Mouse (Mus musculus) E14TG2a.4 (cell line): ENCODE data around the gene Cyp1a2.

Experiments used
- H3K27me3 ChIP-seq: 2 replicates; pipeline ENCODE4 v1.6.1; 2014; ENCODE audit warnings: low read length, control low read depth; ENCODE audit not compliant: insufficient read depth
- H3K36me3 ChIP-seq: 2 replicates; pipeline ENCODE4 v1.6.1; 2014; ENCODE audit warnings: low read length, control low read depth; ENCODE audit not compliant: insufficient read depth
- H3K4me1 ChIP-seq: replicated peaks from 2 replicates; pipeline ENCODE4 v1.6.1; 2014; ENCODE audit warnings: low read depth, low read length, control low read depth
- H3K4me3 ChIP-seq: replicated peaks from 2 replicates; pipeline ENCODE4 v1.5.1; 2014; ENCODE audit warnings: mild to moderate bottlenecking, low read length
- H3K9me3 ChIP-seq: 2 replicates; pipeline ENCODE4 v1.6.1; 2014; ENCODE audit warnings: low read length, control low read depth
- CTCF ChIP-seq: conservative IDR thresholded peaks from 2 replicates; pipeline ENCODE4 v1.5.1; 2014; ENCODE audit warnings: low read length
- NANOG ChIP-seq: IDR thresholded peaks from 2 replicates; pipeline ENCODE4 v1.6.1; 2014; ENCODE audit warnings: borderline replicate concordance, low read length, mixed read lengths
- POU5F1 ChIP-seq: IDR thresholded peaks from 2 replicates; pipeline ENCODE4 v1.6.1; 2014; ENCODE audit warnings: low read length, borderline replicate concordance

Gene Cyp1a2

GRCm38 (mm10) chr9:57654966-57655365, 28.5 kb downstream of the Cyp1a2 start:
- H3K36me3 ChIP-seq: no peaks in the 10 kb centered on the region
- no peak overlapping the region for H3K4me3 ChIP-seq
- TF ChIP-seq NANOG (no peak), POU5F1 (no peak), CTCF (no peak)
- peaks cover 13% of the 10 kb centered on the region for H3K27me3 ChIP-seq
- H3K4me1 ChIP-seq: peaks cover 54% of the 10 kb centered on the region
- H3K9me3 ChIP-seq: no peaks in the 10 kb centered on the region

GRCm38 (mm10) chr9:57653283-57653682, 30.2 kb downstream of the Cyp1a2 start, which contains the start of gene Csk:
Csk (minus strand) TSS chr9:57653631.
- TF ChIP-seq POU5F1 (no peak), CTCF (no peak), NANOG (no peak)
- Histone ChIP-seq H3K36me3 (no peaks in the 10 kb centered on the region), H3K27me3 (peaks cover 17% of the 10 kb centered on the region), H3K4me1 (peaks cover 54% of the 10 kb centered on the region), H3K9me3 (no peaks in the 10 kb centered on the region), H3K4me3 (peak within 1 kb of the TSS; percentile 68)

DNA sequence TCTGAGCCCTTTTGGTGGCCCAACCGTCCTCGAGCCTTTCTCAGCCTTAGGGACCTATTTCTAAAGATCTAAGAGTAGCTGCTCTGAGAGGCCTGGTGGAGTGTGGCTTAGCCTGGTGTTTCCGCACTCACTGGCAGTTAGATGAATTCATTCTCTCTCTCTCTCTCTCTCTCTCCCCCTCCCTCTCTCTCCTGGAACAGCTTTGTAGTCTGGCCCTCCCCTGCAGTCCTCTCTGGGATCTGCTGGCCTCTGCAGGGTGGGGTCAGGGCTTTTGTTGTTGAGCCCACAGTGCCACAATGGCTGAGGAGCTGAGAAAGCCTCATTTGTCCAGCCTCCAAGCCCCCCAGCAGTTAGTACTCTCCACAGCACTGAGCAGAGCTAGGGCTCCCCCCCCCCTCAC, 30.6 kb downstream of the Cyp1a2 start:
- TF ChIP-seq NANOG (no peak), POU5F1 (no peak), CTCF (no peak)
- Histone ChIP-seq H3K9me3 (no peaks in the 10 kb centered on the region), H3K36me3 (no peaks in the 10 kb centered on the region), H3K4me1 (peaks cover 54% of the 10 kb centered on the region), H3K4me3 (peak overlapping the region; percentile 68; the same call in 1 of the 2 replicates), H3K27me3 (peaks cover 21% of the 10 kb centered on the region)

DNA sequence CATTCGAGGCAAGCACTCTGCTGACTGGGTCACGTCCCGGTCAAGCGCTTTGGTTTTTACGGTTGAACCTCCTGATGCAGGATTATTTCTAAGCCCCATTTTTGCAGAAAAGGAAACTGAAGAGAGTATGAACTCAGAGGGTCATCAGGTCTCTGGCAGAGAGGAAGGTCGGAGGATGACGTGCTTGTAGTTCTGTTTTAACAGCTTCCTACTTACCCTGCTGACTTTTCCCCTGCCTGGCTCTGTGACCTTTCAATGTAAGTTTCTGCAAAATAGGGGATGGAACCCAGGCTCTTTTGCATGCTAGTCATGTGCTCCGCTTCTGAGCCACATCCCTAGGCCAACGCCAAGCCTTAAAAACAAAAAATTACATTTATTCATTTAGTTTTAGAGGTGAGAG, 31.2 kb downstream of the Cyp1a2 start:
- TF ChIP-seq POU5F1: no peak
- no peak overlapping the region for H3K4me3 ChIP-seq
- no peaks in the 10 kb centered on the region for H3K9me3 ChIP-seq
- H3K27me3 ChIP-seq: peaks cover 25% of the 10 kb centered on the region
- H3K36me3 ChIP-seq: no peaks in the 10 kb centered on the region
- peaks cover 55% of the 10 kb centered on the region for H3K4me1 ChIP-seq

GRCm38 (mm10) chr9:57650786-57651311, 32.7 kb downstream of the Cyp1a2 start:
- TF ChIP-seq CTCF (no peak), POU5F1 (no peak), NANOG (no peak)
- no peaks in the 10 kb centered on the region for H3K9me3 ChIP-seq
- H3K4me1 ChIP-seq: peaks cover 61% of the 10 kb centered on the region
- no peaks in the 10 kb centered on the region for H3K36me3 ChIP-seq
- H3K4me3 ChIP-seq: no peak overlapping the region
- H3K27me3 ChIP-seq: peaks cover 37% of the 10 kb centered on the region

- no peak for TF ChIP-seq CTCF
- no peak for TF ChIP-seq NANOG
- no peak for TF ChIP-seq POU5F1
- H3K9me3 ChIP-seq: no peaks in the 10 kb centered on the region
- H3K27me3 ChIP-seq: peaks cover 37% of the 10 kb centered on the region
- H3K4me1 ChIP-seq: peaks cover 64% of the 10 kb centered on the region
- no peaks in the 10 kb centered on the region for H3K36me3 ChIP-seq
- no peak overlapping the region for H3K4me3 ChIP-seq
Observed at GRCm38 (mm10) chr9:57650130-57650785, 33.2 kb downstream of the Cyp1a2 start.

DNA sequence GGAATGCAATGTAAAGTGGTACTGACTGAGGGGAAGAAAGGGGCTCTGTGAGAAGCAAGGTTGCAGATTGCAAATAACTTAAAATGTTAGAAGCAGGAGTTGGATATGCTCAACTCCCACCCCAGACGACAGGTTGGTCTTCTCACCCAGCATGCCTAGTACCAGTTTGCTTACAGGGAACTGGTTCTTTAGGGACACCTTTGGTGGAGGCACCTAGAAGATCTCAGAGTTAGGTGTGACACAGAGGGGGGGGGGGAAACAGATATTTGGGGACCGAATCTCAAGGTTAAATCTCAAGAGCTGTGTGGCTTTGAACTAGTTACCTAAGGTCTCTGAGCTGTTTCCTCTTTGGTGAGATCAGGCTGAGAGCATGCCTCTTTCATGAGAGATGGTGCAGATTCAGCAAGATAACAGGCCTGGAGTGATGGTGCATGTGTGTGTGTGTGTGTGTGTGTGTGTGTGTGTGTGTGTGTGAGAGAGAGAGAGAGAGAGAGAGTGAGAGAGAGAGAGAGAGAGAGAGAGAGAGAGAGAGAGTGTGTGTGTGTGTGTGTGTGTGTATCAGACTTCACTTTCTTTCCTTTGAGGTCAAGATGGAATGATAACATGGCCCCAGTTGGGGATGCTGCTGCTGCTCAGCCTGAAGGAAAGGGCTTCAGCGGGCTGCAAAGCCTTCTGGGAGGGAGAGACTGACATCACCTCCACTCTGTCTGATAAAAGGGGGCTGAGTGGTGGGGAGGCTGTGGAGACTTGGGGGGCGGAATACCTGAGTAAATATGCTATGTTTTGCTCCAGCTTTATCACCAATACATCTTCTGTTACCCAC, 36.0 kb downstream of the Cyp1a2 start:
- Histone ChIP-seq H3K4me3 (no peak overlapping the region), H3K4me1 (peaks cover 62% of the 10 kb centered on the region), H3K36me3 (no peaks in the 10 kb centered on the region), H3K27me3 (peaks cover 28% of the 10 kb centered on the region), H3K9me3 (no peaks in the 10 kb centered on the region)
- TF ChIP-seq CTCF (no peak), NANOG (no peak), POU5F1 (no peak)

GRCm38 (mm10) chr9:57646551-57647103, 36.9 kb downstream of the Cyp1a2 start:
- Histone ChIP-seq H3K27me3 (peaks cover 28% of the 10 kb centered on the region), H3K9me3 (no peaks in the 10 kb centered on the region), H3K4me1 (peaks cover 64% of the 10 kb centered on the region), H3K36me3 (peaks cover 6% of the 10 kb centered on the region; the same call in 1 of the 2 replicates), H3K4me3 (no peak overlapping the region)
- TF ChIP-seq CTCF (no peak), NANOG (no peak), POU5F1 (no peak)
